In genomic region chr12:105102901-105103300, GRCm38 (mm10) we compare ENCODE assay signal across 15 mouse cellular contexts. TPM values are rescaled to one million over a fixed set of nuclear protein-coding genes. Genes with fewer than 3 reads are reported as not detected.
A peak's percentile ranks its signal among the peaks of the same experiment; 100 is the strongest.
DNase-seq lines count a peak whose midpoint lies in the region; ATAC-seq lines count a peak whose summit lies in the region.
"Had no signal": no experiment of that assay in that cellular context is flagged by ENCODE, and none has a peak within 500 bp of the region (broad histone marks: within the 10 kb centered on the region; RNA-seq: fewer than 3 reads in every experiment).

No protein-coding gene starts in this region.

- no peaks in the 10 kb centered on the region for H3K9me3 ChIP-seq in forebrain, embryonic 13.5 days (replicated peaks)
- H3K9me3 ChIP-seq in forebrain, embryonic 11.5 days (ENCODE audit: control insufficient read depth, low read length) = no peaks in the 10 kb centered on the region
- H3K9me3 ChIP-seq in neural tube, embryonic 13.5 days = no peaks in the 10 kb centered on the region
- no peaks in the 10 kb centered on the region for H3K9me3 ChIP-seq in midbrain, embryonic 13.5 days
- H3K9me3 ChIP-seq: heart, embryonic 13.5 days; intestine, embryonic 15.5 days; limb, embryonic 10.5 days; liver, embryonic 15.5 days; neural tube, embryonic 12.5 days had no signal

- H3K4me1 ChIP-seq in forebrain, embryonic 13.5 days = peaks cover 10% of the 10 kb centered on the region
- no peaks in the 10 kb centered on the region for H3K4me1 ChIP-seq in forebrain, embryonic 11.5 days (replicated peaks; ENCODE audit: control insufficient read depth, insufficient read depth, low read length)
- H3K4me1 ChIP-seq in neural tube, embryonic 13.5 days (replicated peaks) = peaks cover 35% of the 10 kb centered on the region
- H3K4me1 ChIP-seq in midbrain, embryonic 13.5 days (replicated peaks) = peaks cover 18% of the 10 kb centered on the region
- H3K4me1 ChIP-seq: heart, embryonic 13.5 days; intestine, embryonic 15.5 days; liver, embryonic 15.5 days; neural tube, embryonic 12.5 days had no signal

- H3K4me3 ChIP-seq in forebrain, embryonic 13.5 days = no peak overlapping the region
- H3K4me3 ChIP-seq in forebrain, embryonic 11.5 days (ENCODE audit: low read depth, low read length) = no peak overlapping the region
- H3K4me3 ChIP-seq in neural tube, embryonic 13.5 days = no peak overlapping the region
- H3K4me3 ChIP-seq in midbrain, embryonic 13.5 days (replicated peaks) = no peak overlapping the region
- H3K4me3 ChIP-seq: heart, embryonic 13.5 days; intestine, embryonic 15.5 days; limb, embryonic 10.5 days; liver, embryonic 15.5 days; neural tube, embryonic 12.5 days had no signal

- H3K4me2 ChIP-seq in forebrain, embryonic 13.5 days = no peak overlapping the region
- no peak overlapping the region for H3K4me2 ChIP-seq in forebrain, embryonic 11.5 days (ENCODE audit: low read depth, low read length, severe bottlenecking)
- no peak overlapping the region for H3K4me2 ChIP-seq in neural tube, embryonic 13.5 days
- H3K4me2 ChIP-seq in midbrain, embryonic 13.5 days (replicated peaks) = no peak overlapping the region
- H3K4me2 ChIP-seq: heart, embryonic 13.5 days; intestine, embryonic 15.5 days; liver, embryonic 15.5 days; neural tube, embryonic 12.5 days had no signal

- 50% methylated on average over 8 of the region's 8 CpGs for WGBS in forebrain, embryonic 13.5 days
- 58% methylated on average over 8 of the region's 8 CpGs for WGBS in forebrain, embryonic 11.5 days
- 41% methylated on average over 8 of the region's 8 CpGs for WGBS in neural tube, embryonic 13.5 days
- 39% methylated on average over 8 of the region's 8 CpGs for WGBS in midbrain, embryonic 13.5 days

- H3K27me3 ChIP-seq in forebrain, embryonic 13.5 days = no peaks in the 10 kb centered on the region
- no peaks in the 10 kb centered on the region for H3K27me3 ChIP-seq in forebrain, embryonic 11.5 days (ENCODE audit: control insufficient read depth, insufficient read depth, low read length)
- H3K27me3 ChIP-seq in neural tube, embryonic 13.5 days = 0 out of 2 replicates have a peak, but pooled peaks cover 5% of the 10 kb centered on the region
- 0 out of 2 replicates have a peak, but pooled peaks cover 3% of the 10 kb centered on the region for H3K27me3 ChIP-seq in midbrain, embryonic 13.5 days
- H3K27me3 ChIP-seq: intestine, embryonic 15.5 days; liver, embryonic 15.5 days; neural tube, embryonic 12.5 days had no signal

- 0 out of 2 replicates have a peak overlapping the region, but pooled peaks have one; percentile 8 for H3K9ac ChIP-seq in forebrain, embryonic 13.5 days
- no peak overlapping the region for H3K9ac ChIP-seq in forebrain, embryonic 11.5 days (ENCODE audit: low read length)
- H3K9ac ChIP-seq in neural tube, embryonic 13.5 days = no peak overlapping the region
- no peak overlapping the region for H3K9ac ChIP-seq in midbrain, embryonic 13.5 days (replicated peaks)
- H3K9ac ChIP-seq: heart, embryonic 13.5 days; intestine, embryonic 15.5 days; liver, embryonic 15.5 days; neural tube, embryonic 12.5 days had no signal

- peak; percentile 82 for ATAC-seq in forebrain, embryonic 13.5 days
- no peak for ATAC-seq in forebrain, embryonic 11.5 days (replicated peaks; ENCODE audit: low FRiP score)
- peak; percentile 41; the same call in 1 of the 2 replicates for ATAC-seq in neural tube, embryonic 13.5 days (ENCODE audit: low read depth)
- peak; percentile 85 for ATAC-seq in midbrain, embryonic 13.5 days
- ATAC-seq: intestine, embryonic 15.5 days had no signal

- H3K27ac ChIP-seq in forebrain, embryonic 13.5 days = no peak overlapping the region
- H3K27ac ChIP-seq in forebrain, embryonic 11.5 days (ENCODE audit: low read depth, low read length) = no peak overlapping the region
- no peak overlapping the region for H3K27ac ChIP-seq in neural tube, embryonic 13.5 days (replicated peaks)
- peak overlapping the region; percentile 65 for H3K27ac ChIP-seq in midbrain, embryonic 13.5 days
- H3K27ac ChIP-seq: heart, embryonic 13.5 days; intestine, embryonic 15.5 days; limb, embryonic 10.5 days; liver, embryonic 15.5 days; neural tube, embryonic 12.5 days had no signal

- DNase-seq in forebrain, embryonic 11.5 days (ENCODE audit: low spot score) = no peak
- DNase-seq in neural tube, embryonic 10.5 days (ENCODE audit: extremely low spot score, low spot score) = no peak
- peak; percentile 23 for DNase-seq in right cerebral cortex, postnatal 4 days
- DNase-seq in testis, postnatal 10 days (ENCODE audit: low spot score) = no peak
- DNase-seq in thymus, postnatal 10 days (ENCODE audit: low spot score in 2 of 2) = no peak
- DNase-seq: kidney, postnatal 25 days; thymus, postnatal 14 days had no signal

- H3K36me3 ChIP-seq in forebrain, embryonic 13.5 days (ENCODE audit: poor library complexity, severe bottlenecking) = no peaks in the 10 kb centered on the region
- no peaks in the 10 kb centered on the region for H3K36me3 ChIP-seq in forebrain, embryonic 11.5 days (ENCODE audit: control insufficient read depth, insufficient read depth, low read length)
- no peaks in the 10 kb centered on the region for H3K36me3 ChIP-seq in neural tube, embryonic 13.5 days
- no peaks in the 10 kb centered on the region for H3K36me3 ChIP-seq in midbrain, embryonic 13.5 days
- H3K36me3 ChIP-seq: heart, embryonic 13.5 days; intestine, embryonic 15.5 days; limb, embryonic 10.5 days; liver, embryonic 15.5 days; neural tube, embryonic 12.5 days had no signal

RNA-seq across cellular contexts. Expression of gene Tcl1b2, which starts 42.9 kb away (rescaled TPM):
- polyA plus RNA-seq in forebrain, embryonic 13.5 days (2015; fragmentation: Nextera tagmentation; extraction: Ambion mirVana) = not detected in 2 replicates
- polyA plus RNA-seq in forebrain, embryonic 11.5 days (2014; fragmentation: Nextera tagmentation; extraction: Ambion mirVana) = not detected in 2 replicates
- not detected in 2 replicates for polyA plus RNA-seq in neural tube, embryonic 13.5 days (2015; fragmentation: Nextera tagmentation; extraction: Ambion mirVana)
- polyA plus RNA-seq in midbrain, embryonic 13.5 days (2015; fragmentation: Nextera tagmentation; extraction: Ambion mirVana) = not detected in 2 replicates
- polyA plus RNA-seq: heart, embryonic 13.5 days; intestine, embryonic 15.5 days; limb, embryonic 10.5 days; liver, embryonic 15.5 days; neural tube, embryonic 12.5 days had no signal

RNA-seq across cellular contexts. Expression of gene Tcl1b1, which starts 56.6 kb away (rescaled TPM):
- polyA plus RNA-seq in forebrain, embryonic 13.5 days (2015; fragmentation: Nextera tagmentation; extraction: Ambion mirVana) = not detected in 2 replicates
- not detected in 2 replicates for polyA plus RNA-seq in forebrain, embryonic 11.5 days (2014; fragmentation: Nextera tagmentation; extraction: Ambion mirVana)
- not detected in 2 replicates for polyA plus RNA-seq in neural tube, embryonic 13.5 days (2015; fragmentation: Nextera tagmentation; extraction: Ambion mirVana)
- not detected in 2 replicates for polyA plus RNA-seq in midbrain, embryonic 13.5 days (2015; fragmentation: Nextera tagmentation; extraction: Ambion mirVana)
- polyA plus RNA-seq: heart, embryonic 13.5 days; intestine, embryonic 15.5 days; limb, embryonic 10.5 days; liver, embryonic 15.5 days; neural tube, embryonic 12.5 days had no signal
